Mouse (Mus musculus) intestine, postnatal 0 days (tissue): ENCODE measurements around the gene Adarb1. TPM values are rescaled to one million over a fixed set of nuclear protein-coding genes. Genes with fewer than 3 reads are reported as not detected.
A peak's percentile ranks its signal among the peaks of the same experiment; 100 is the strongest.
"Not testable (repeated sequence)": the region's sequence is repeated elsewhere in the genome, so short reads cannot be mapped to it uniquely, and the experiment has no call there.

Source experiments
- ATAC-seq: fragments of 200-750 bp; cut with Nextera tagmentation; 2 replicates; pipeline ENCODE4 v1.8.0; 2017; ENCODE audit warnings: mild to moderate bottlenecking, moderate TSS enrichment, moderate library complexity
- H3K27ac ChIP-seq: fragments of 300-500 bp; sonication (generic); 2 replicates; pipeline ENCODE4 v1.5.1; 2014; ENCODE audit warnings: mild to moderate bottlenecking, low read depth, low read length, moderate library complexity
- H3K27me3 ChIP-seq: fragments of 300-500 bp; sonication (generic); replicated peaks from 2 replicates; pipeline ENCODE4 v1.6.1; 2014; ENCODE audit warnings: low read length, mixed read lengths; ENCODE audit not compliant: control insufficient read depth, insufficient read depth
- H3K36me3 ChIP-seq: fragments of 300-500 bp; sonication (generic); 2 replicates; pipeline ENCODE4 v1.6.1; 2014; ENCODE audit warnings: mild to moderate bottlenecking, moderate library complexity; ENCODE audit not compliant: control insufficient read depth, insufficient read depth
- H3K4me1 ChIP-seq: fragments of 300-500 bp; sonication (generic); replicated peaks from 2 replicates; pipeline ENCODE4 v1.6.1; 2014; ENCODE audit warnings: antibody characterized with exemption, low read length, mixed read lengths; ENCODE audit not compliant: control insufficient read depth, insufficient read depth
- H3K4me2 ChIP-seq: fragments of 300-500 bp; sonication (generic); replicated peaks from 2 replicates; pipeline ENCODE4 v1.6.1; 2014; ENCODE audit warnings: low read depth, mild to moderate bottlenecking, moderate library complexity
- H3K4me3 ChIP-seq: fragments of 300-500 bp; sonication (generic); 2 replicates; pipeline ENCODE4 v1.5.1; 2014; ENCODE audit warnings: low read depth, low read length
- H3K9ac ChIP-seq: fragments of 300-500 bp; sonication (generic); 2 replicates; pipeline ENCODE4 v1.6.1; 2014; ENCODE audit warnings: mild to moderate bottlenecking, low read depth, low read length
- H3K9me3 ChIP-seq: fragments of 300-500 bp; sonication (generic); 2 replicates; pipeline ENCODE4 v1.6.1; 2016; ENCODE audit warnings: mixed run types; ENCODE audit not compliant: control insufficient read depth
- CTCF ChIP-seq: sonication (generic); IDR thresholded peaks from 2 replicates; pipeline ENCODE4 v1.5.1; 2016; ENCODE audit warnings: low read depth, mild to moderate bottlenecking, control low read depth, antibody characterized with exemption, moderate library complexity
- WGBS: fragments of 180-500 bp; shearing (Covaris S2); extraction: QIAGEN DNeasy Blood & Tissue Kit; methylation state at CpG from one replicate; pipeline ENCODE4 v1.1.7; 2014; 5-methylcytosine and 5-hydroxymethylcytosine counted together
- polyA plus RNA-seq: library from polyadenylated mRNA; unstranded; fragments of >200 nt; fragmentation: Nextera tagmentation; extraction: Ambion mirVana; gene quantifications from 2 replicates; pipeline ENCODE4 v1.2.1, GENCODE M21; 2015

Gene Adarb1
- polyA plus RNA-seq, 1 experiment from 2014 or later: 1.5 TPM

DNA sequence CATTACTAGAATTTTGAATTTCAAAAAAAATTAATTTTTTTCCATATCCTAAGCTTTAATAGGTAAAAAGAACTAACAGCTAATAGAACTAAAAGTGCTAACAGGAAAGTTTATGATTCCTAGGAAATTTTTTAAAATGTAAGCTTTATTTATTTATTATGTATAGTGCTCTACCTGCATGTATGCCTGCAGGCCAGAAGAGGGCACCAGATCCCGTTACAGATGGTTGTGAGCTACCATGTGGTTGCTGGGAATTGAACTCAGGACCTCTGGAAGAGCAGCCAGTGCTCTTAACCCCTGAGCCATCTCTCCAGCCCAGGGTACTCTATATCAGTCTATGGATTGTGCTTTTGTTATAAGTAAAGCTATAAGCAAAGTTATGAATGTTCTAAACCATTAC lies 136.0 kb downstream of the Adarb1 start:
- not testable (repeated sequence) for H3K4me2 ChIP-seq, H3K4me1 ChIP-seq, H3K9ac ChIP-seq, H3K9me3 ChIP-seq, H3K4me3 ChIP-seq, ATAC-seq, H3K27me3 ChIP-seq, H3K27ac ChIP-seq, H3K36me3 ChIP-seq
- WGBS: 83% methylated on average over 1 of the region's 1 CpGs
- peak; percentile 47 for TF ChIP-seq CTCF

DNA sequence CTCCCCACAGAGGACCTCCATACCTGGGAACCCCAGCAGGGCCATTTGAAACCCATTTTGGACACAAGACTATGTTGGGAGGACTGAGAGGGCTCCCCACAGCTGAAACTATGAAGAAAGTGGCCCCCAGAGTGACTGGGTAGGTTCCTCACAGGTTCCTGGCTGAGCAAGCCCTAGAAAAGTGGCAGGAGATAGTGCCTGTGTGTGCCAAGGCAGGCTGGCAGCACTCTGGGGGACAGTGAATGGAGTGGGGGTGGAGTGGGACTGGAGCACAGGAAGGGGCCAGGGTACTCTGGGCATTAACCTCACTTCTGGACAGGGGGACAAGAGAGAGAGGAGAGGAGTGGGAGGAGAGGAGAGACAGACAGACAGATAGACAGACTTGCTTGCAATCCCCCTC lies 144.3 kb downstream of the Adarb1 start:
- Histone ChIP-seq H3K27me3 (no peaks in the 10 kb centered on the region), H3K9me3 (no peaks in the 10 kb centered on the region), H3K27ac (no peak overlapping the region), H3K36me3 (peaks cover 5% of the 10 kb centered on the region), H3K4me1 (no peaks in the 10 kb centered on the region), H3K9ac (no peak overlapping the region), H3K4me2 (no peak overlapping the region), H3K4me3 (no peak overlapping the region)
- no peak for TF ChIP-seq CTCF
- ATAC-seq: no peak

DNA sequence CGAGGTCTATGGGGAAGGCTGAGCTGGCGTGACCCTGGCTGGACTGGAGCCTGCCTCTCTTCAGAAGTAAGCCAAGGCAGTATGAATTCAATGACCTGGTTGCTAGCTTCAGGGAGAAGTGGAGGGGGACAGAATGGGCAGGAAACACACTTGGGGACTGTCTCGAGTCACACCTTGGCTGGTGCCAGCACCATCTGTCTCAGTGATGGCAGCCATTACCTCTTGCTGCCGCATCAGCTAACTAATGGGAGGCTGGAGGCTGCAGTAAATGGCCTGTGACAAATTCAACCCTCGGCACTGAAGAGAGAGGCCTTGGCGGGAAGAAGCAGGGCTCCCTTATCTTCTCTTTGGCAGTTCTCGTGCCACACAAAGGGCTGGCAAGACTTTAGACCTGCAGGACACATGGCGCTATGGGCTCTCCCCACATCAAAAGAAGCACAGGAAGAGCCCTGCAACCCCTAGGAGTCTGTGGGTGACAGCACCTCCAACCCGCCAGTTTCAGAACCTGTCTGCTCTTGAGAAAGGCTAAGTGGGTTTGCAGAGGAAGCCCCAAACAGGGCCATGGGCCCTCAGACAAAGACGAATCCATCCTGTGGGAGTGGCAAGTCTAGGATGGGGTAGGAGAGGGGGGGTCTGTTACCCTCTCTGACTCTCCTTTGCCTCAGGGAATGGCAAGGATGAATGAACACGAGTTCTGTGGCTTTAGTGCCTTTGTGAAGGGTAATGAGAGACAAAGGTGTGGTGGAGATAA lies 144.9 kb downstream of the Adarb1 start:
- no peak for TF ChIP-seq CTCF
- Histone ChIP-seq H3K9ac (no peak overlapping the region), H3K4me3 (no peak overlapping the region), H3K27ac (no peak overlapping the region), H3K4me1 (no peaks in the 10 kb centered on the region), H3K4me2 (no peak overlapping the region), H3K27me3 (no peaks in the 10 kb centered on the region), H3K36me3 (peaks cover 12% of the 10 kb centered on the region), H3K9me3 (no peaks in the 10 kb centered on the region)
- 62% methylated on average over 11 of the region's 11 CpGs for WGBS
- no peak for ATAC-seq

DNA sequence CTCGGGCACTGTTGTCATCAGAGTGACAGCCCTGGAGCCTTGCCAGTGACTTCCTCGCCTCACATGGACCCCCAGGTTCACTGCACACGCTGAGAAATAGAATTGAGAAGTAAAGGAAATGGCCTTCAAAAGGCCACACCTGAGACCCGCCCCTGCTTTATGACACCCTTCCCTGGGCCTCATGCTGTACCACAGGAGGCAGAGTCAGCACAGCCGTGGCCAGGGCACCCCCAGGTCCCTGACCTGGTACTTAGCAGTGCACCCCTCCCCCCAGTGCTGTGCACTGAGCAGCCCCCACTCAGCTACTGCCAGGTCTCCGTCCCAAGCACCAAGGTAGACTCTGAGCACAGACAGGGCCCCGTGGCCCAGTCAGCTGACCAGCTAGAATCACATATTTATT lies 148.9 kb downstream of the Adarb1 start:
- Histone ChIP-seq H3K36me3 (peaks cover 47% of the 10 kb centered on the region), H3K9ac (no peak overlapping the region), H3K4me3 (no peak overlapping the region), H3K27ac (peak overlapping the region; percentile 54; the same call in 1 of the 2 replicates), H3K27me3 (no peaks in the 10 kb centered on the region), H3K4me2 (no peak overlapping the region), H3K4me1 (no peaks in the 10 kb centered on the region), H3K9me3 (no peaks in the 10 kb centered on the region)
- ATAC-seq: peak; percentile 81
- TF ChIP-seq CTCF: no peak
- 41% methylated on average over 7 of the region's 7 CpGs for WGBS

DNA sequence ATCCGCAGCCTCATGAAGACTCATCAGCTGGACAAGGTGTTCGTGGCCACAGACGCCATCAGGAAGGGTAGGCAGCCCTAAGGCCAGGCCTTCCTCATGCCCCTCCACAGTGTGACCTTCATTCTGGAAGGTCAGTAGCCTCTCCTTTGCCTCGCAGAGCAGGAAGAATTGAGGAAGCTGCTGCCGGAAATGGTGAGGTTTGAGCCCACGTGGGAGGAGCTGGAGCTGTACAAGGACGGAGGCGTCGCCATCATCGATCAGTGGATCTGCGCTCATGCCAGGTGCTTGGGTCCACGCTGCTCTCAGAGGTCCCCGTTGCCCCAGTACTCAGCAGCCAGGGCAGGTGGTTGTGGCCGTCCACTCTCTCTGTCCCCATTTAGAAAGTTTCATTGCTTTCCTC lies 151.0 kb downstream of the Adarb1 start:
- ATAC-seq: no peak
- Histone ChIP-seq H3K4me2 (no peak overlapping the region), H3K27me3 (no peaks in the 10 kb centered on the region), H3K27ac (no peak overlapping the region; the same call in 1 of the 2 replicates), H3K9me3 (no peaks in the 10 kb centered on the region), H3K36me3 (peaks cover 68% of the 10 kb centered on the region), H3K4me3 (no peak overlapping the region), H3K9ac (no peak overlapping the region), H3K4me1 (no peaks in the 10 kb centered on the region)
- 83% methylated on average over 14 of the region's 14 CpGs for WGBS
- no peak for TF ChIP-seq CTCF

DNA sequence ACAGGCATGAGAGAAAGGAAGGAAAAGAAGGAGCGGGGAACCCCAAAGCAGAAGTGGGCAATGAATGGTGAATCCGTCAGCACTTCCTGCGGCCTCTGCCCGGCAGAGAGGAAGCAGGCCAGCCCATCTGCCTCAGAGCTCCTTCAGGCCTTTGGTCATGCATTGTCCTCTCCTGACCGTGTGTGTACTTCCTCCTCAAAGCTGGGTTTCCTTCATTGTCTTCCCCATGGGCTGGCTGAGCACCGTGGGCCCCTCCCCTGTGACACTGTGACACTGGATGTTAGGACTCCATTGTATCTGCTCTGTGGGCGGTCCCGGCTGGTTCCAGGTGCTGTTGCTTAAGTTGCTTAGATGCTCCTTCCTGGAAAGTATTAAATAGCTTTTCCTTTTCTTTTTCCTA lies 151.8 kb downstream of the Adarb1 start:
- Histone ChIP-seq H3K27ac (no peak overlapping the region), H3K4me3 (no peak overlapping the region), H3K27me3 (no peaks in the 10 kb centered on the region), H3K9me3 (no peaks in the 10 kb centered on the region), H3K4me1 (no peaks in the 10 kb centered on the region), H3K4me2 (no peak overlapping the region), H3K9ac (no peak overlapping the region), H3K36me3 (peaks cover 76% of the 10 kb centered on the region)
- 71% methylated on average over 8 of the region's 8 CpGs for WGBS
- no peak for TF ChIP-seq CTCF
- ATAC-seq: no peak
